Mouse (Mus musculus) hindbrain, embryonic 15.5 days (tissue): Measurements from ENCODE around the gene Xpnpep1. TPM values are rescaled to one million over a fixed set of nuclear protein-coding genes. Genes with fewer than 3 reads are reported as not detected.
A peak's percentile ranks its signal among the peaks of the same experiment; 100 is the strongest.

ENCODE experiments used
- ATAC-seq: fragments of 200-750 bp; cut with Nextera tagmentation; 2 replicates; pipeline ENCODE4 v1.8.0; 2017; ENCODE audit warnings: low read depth, moderate number of reproducible peaks, moderate TSS enrichment; ENCODE audit not compliant: low FRiP score
- H3K27ac ChIP-seq: fragments of 300-500 bp; sonication (generic); replicated peaks from 2 replicates; pipeline ENCODE4 v1.5.1; 2015; ENCODE audit warnings: mild to moderate bottlenecking, inconsistent platforms
- H3K27me3 ChIP-seq: fragments of 300-500 bp; sonication (generic); 2 replicates; pipeline ENCODE4 v1.6.1; 2015; ENCODE audit warnings: control low read depth, inconsistent platforms
- H3K36me3 ChIP-seq: fragments of 300-500 bp; sonication (generic); 2 replicates; pipeline ENCODE4 v1.6.1; 2015; ENCODE audit warnings: control low read depth, inconsistent platforms
- H3K4me1 ChIP-seq: fragments of 300-500 bp; sonication (generic); replicated peaks from 2 replicates; pipeline ENCODE4 v1.6.1; 2015; ENCODE audit warnings: control low read depth, inconsistent platforms
- H3K4me2 ChIP-seq: fragments of 300-500 bp; sonication (generic); 2 replicates; pipeline ENCODE4 v1.6.1; 2015; ENCODE audit warnings: moderate library complexity, mild to moderate bottlenecking, inconsistent platforms
- H3K4me3 ChIP-seq: fragments of 300-500 bp; sonication (generic); 2 replicates; pipeline ENCODE4 v1.5.1; 2015; ENCODE audit warnings: mild to moderate bottlenecking, inconsistent platforms
- H3K9ac ChIP-seq: fragments of 300-500 bp; sonication (generic); 2 replicates; pipeline ENCODE4 v1.6.1; 2015; ENCODE audit warnings: inconsistent platforms
- H3K9me3 ChIP-seq: fragments of 300-500 bp; sonication (generic); 2 replicates; pipeline ENCODE4 v1.6.1; 2016; ENCODE audit warnings: control low read depth, inconsistent platforms
- WGBS: fragments of 180-500 bp; shearing (Covaris S2); methylation state at CpG from one replicate; pipeline ENCODE4 v1.1.7; 2015; 5-methylcytosine and 5-hydroxymethylcytosine counted together
- polyA plus RNA-seq: library from polyadenylated mRNA; unstranded; fragments of >200 nt; fragmentation: Nextera tagmentation; extraction: Ambion mirVana; gene quantifications from 2 replicates; pipeline ENCODE4 v1.2.1, GENCODE M21; 2015

The Xpnpep1 gene
- polyA plus RNA-seq, 1 experiment from 2014 or later, result 121 TPM

GRCm38 (mm10) chr19:53062046-53062445 lies 22.0 kb upstream of the Xpnpep1 start:
- ATAC-seq, result no peak

GRCm38 (mm10) chr19:53059344-53060111 lies 19.5 kb upstream of the Xpnpep1 start:
- H3K36me3 ChIP-seq, result no peaks in the 10 kb centered on the region
- ATAC-seq, result no peak
- no peak overlapping the region for H3K4me3 ChIP-seq
- no peaks in the 10 kb centered on the region for H3K4me1 ChIP-seq
- H3K27ac ChIP-seq, result no peak overlapping the region
- WGBS, result 92% methylated on average over 16 of the region's 16 CpGs
- H3K9ac ChIP-seq, result no peak overlapping the region
- no peak overlapping the region for H3K4me2 ChIP-seq
- H3K27me3 ChIP-seq, result no peaks in the 10 kb centered on the region
- no peaks in the 10 kb centered on the region for H3K9me3 ChIP-seq

More at GRCm38 (mm10) chr19:53062046-53062445, 22.0 kb upstream of the Xpnpep1 start:
- Histone ChIP-seq H3K36me3 (no peaks in the 10 kb centered on the region), H3K4me2 (no peak overlapping the region), H3K27me3 (no peaks in the 10 kb centered on the region), H3K27ac (no peak overlapping the region), H3K9ac (no peak overlapping the region), H3K4me3 (no peak overlapping the region), H3K9me3 (no peaks in the 10 kb centered on the region), H3K4me1 (no peaks in the 10 kb centered on the region)
- 46% methylated on average over 3 of the region's 3 CpGs for WGBS

- Histone ChIP-seq H3K9me3 (no peaks in the 10 kb centered on the region), H3K4me3 (no peak overlapping the region), H3K36me3 (no peaks in the 10 kb centered on the region), H3K4me2 (no peak overlapping the region), H3K9ac (no peak overlapping the region), H3K27ac (no peak overlapping the region), H3K4me1 (no peaks in the 10 kb centered on the region), H3K27me3 (no peaks in the 10 kb centered on the region)
- 90% methylated on average over 8 of the region's 8 CpGs for WGBS
- ATAC-seq, result no peak
Observed at GRCm38 (mm10) chr19:53058726-53059334, 18.8 kb upstream of the Xpnpep1 start.

- no peaks in the 10 kb centered on the region for H3K36me3 ChIP-seq
- H3K27ac ChIP-seq, result no peak overlapping the region
- H3K4me1 ChIP-seq, result no peaks in the 10 kb centered on the region
- no peaks in the 10 kb centered on the region for H3K9me3 ChIP-seq
- no peak for ATAC-seq
- WGBS, result 88% methylated on average over 16 of the region's 16 CpGs
- no peak overlapping the region for H3K4me2 ChIP-seq
- H3K9ac ChIP-seq, result no peak overlapping the region
- H3K4me3 ChIP-seq, result no peak overlapping the region
- H3K27me3 ChIP-seq, result no peaks in the 10 kb centered on the region
Observed at GRCm38 (mm10) chr19:53057980-53058725, 18.1 kb upstream of the Xpnpep1 start.

GRCm38 (mm10) chr19:53053355-53053754 lies 13.3 kb upstream of the Xpnpep1 start:
- H3K9ac ChIP-seq, result no peak overlapping the region
- H3K27ac ChIP-seq, result no peak overlapping the region
- H3K36me3 ChIP-seq, result no peaks in the 10 kb centered on the region
- no peak overlapping the region for H3K4me2 ChIP-seq
- H3K9me3 ChIP-seq, result no peaks in the 10 kb centered on the region
- WGBS, result 93% methylated on average over 16 of the region's 16 CpGs
- H3K4me1 ChIP-seq, result peaks cover 5% of the 10 kb centered on the region
- no peak for ATAC-seq
- H3K4me3 ChIP-seq, result no peak overlapping the region
- no peaks in the 10 kb centered on the region for H3K27me3 ChIP-seq

GRCm38 (mm10) chr19:53052031-53052670 lies 12.1 kb upstream of the Xpnpep1 start:
- H3K27ac ChIP-seq, result 0 out of 2 replicates have a peak overlapping the region, but pooled peaks have one; percentile 15
- H3K36me3 ChIP-seq, result no peaks in the 10 kb centered on the region
- WGBS, result 17% methylated on average over 19 of the region's 19 CpGs
- no peak overlapping the region for H3K9ac ChIP-seq
- peaks cover 5% of the 10 kb centered on the region for H3K4me1 ChIP-seq
- peak overlapping the region; percentile 45 for H3K4me2 ChIP-seq
- H3K27me3 ChIP-seq, result no peaks in the 10 kb centered on the region
- no peak for ATAC-seq
- H3K4me3 ChIP-seq, result peak overlapping the region; percentile 13; the same call in 1 of the 2 replicates
- H3K9me3 ChIP-seq, result no peaks in the 10 kb centered on the region

- Histone ChIP-seq H3K9me3 (no peaks in the 10 kb centered on the region), H3K4me3 (no peak overlapping the region), H3K9ac (no peak overlapping the region), H3K4me2 (no peak overlapping the region), H3K27ac (peak overlapping the region; percentile 63), H3K36me3 (no peaks in the 10 kb centered on the region), H3K27me3 (no peaks in the 10 kb centered on the region), H3K4me1 (peaks cover 5% of the 10 kb centered on the region)
- WGBS, result 48% methylated on average over 18 of the region's 18 CpGs
- no peak for ATAC-seq
Observed at GRCm38 (mm10) chr19:53051288-53051985, 11.4 kb upstream of the Xpnpep1 start.

- WGBS, result 86% methylated on average over 3 of the region's 3 CpGs
- ATAC-seq, result no peak
Observed at GRCm38 (mm10) chr19:53050100-53050499, 10.1 kb upstream of the Xpnpep1 start.

GRCm38 (mm10) chr19:53047208-53047607 lies 7.2 kb upstream of the Xpnpep1 start:
- Histone ChIP-seq H3K9ac (no peak overlapping the region), H3K27me3 (no peaks in the 10 kb centered on the region), H3K27ac (no peak overlapping the region), H3K4me3 (no peak overlapping the region), H3K9me3 (no peaks in the 10 kb centered on the region), H3K4me1 (peaks cover 3% of the 10 kb centered on the region), H3K36me3 (no peaks in the 10 kb centered on the region), H3K4me2 (no peak overlapping the region)
- no peak for ATAC-seq
- WGBS, result 82% methylated on average over 5 of the region's 5 CpGs

More at GRCm38 (mm10) chr19:53050100-53050499, 10.1 kb upstream of the Xpnpep1 start:
- no peaks in the 10 kb centered on the region for H3K27me3 ChIP-seq
- H3K9ac ChIP-seq, result no peak overlapping the region
- H3K4me1 ChIP-seq, result peaks cover 5% of the 10 kb centered on the region
- H3K36me3 ChIP-seq, result no peaks in the 10 kb centered on the region
- no peaks in the 10 kb centered on the region for H3K9me3 ChIP-seq
- no peak overlapping the region for H3K4me2 ChIP-seq
- no peak overlapping the region for H3K27ac ChIP-seq
- no peak overlapping the region for H3K4me3 ChIP-seq

- Histone ChIP-seq H3K4me3 (no peak overlapping the region), H3K27ac (no peak overlapping the region), H3K9ac (no peak overlapping the region), H3K27me3 (no peaks in the 10 kb centered on the region), H3K4me2 (no peak overlapping the region), H3K36me3 (no peaks in the 10 kb centered on the region), H3K4me1 (no peaks in the 10 kb centered on the region; the same call in 1 of the 2 replicates), H3K9me3 (no peaks in the 10 kb centered on the region)
- no peak for ATAC-seq
- 84% methylated on average over 13 of the region's 13 CpGs for WGBS
Observed at GRCm38 (mm10) chr19:53043423-53044125, 3.6 kb upstream of the Xpnpep1 start.

GRCm38 (mm10) chr19:53041570-53041969 lies 1.6 kb upstream of the Xpnpep1 start:
- H3K4me2 ChIP-seq, result no peak overlapping the region
- H3K4me3 ChIP-seq, result no peak overlapping the region
- no peaks in the 10 kb centered on the region for H3K36me3 ChIP-seq
- H3K27me3 ChIP-seq, result no peaks in the 10 kb centered on the region
- no peaks in the 10 kb centered on the region for H3K9me3 ChIP-seq
- no peak overlapping the region for H3K27ac ChIP-seq
- ATAC-seq, result no peak
- peaks cover 12% of the 10 kb centered on the region for H3K4me1 ChIP-seq
- H3K9ac ChIP-seq, result no peak overlapping the region
- WGBS, result 74% methylated on average over 4 of the region's 4 CpGs
